Mouse (Mus musculus) neural tube, embryonic 15.5 days (tissue): ENCODE data around the gene Clpsl2. TPM values are rescaled to one million over a fixed set of nuclear protein-coding genes. Genes with fewer than 3 reads are reported as not detected.

Source experiments
- ATAC-seq: fragments of 200-750 bp; cut with Nextera tagmentation; 2 replicates; pipeline ENCODE4 v1.8.0; 2017; ENCODE audit warnings: mild to moderate bottlenecking, moderate TSS enrichment, moderate library complexity; ENCODE audit not compliant: low FRiP score
- H3K27ac ChIP-seq: fragments of 300-500 bp; sonication (generic); replicated peaks from 2 replicates; pipeline ENCODE4 v1.5.1; 2015; ENCODE audit warnings: mild to moderate bottlenecking, inconsistent platforms
- H3K27me3 ChIP-seq: fragments of 300-500 bp; sonication (generic); replicated peaks from 2 replicates; pipeline ENCODE4 v1.6.1; 2015; ENCODE audit warnings: inconsistent platforms
- H3K36me3 ChIP-seq: fragments of 300-500 bp; sonication (generic); 2 replicates; pipeline ENCODE4 v1.6.1; 2015; ENCODE audit warnings: inconsistent platforms
- H3K4me1 ChIP-seq: fragments of 300-500 bp; sonication (generic); 2 replicates; pipeline ENCODE4 v1.6.1; 2015; ENCODE audit warnings: inconsistent platforms
- H3K4me2 ChIP-seq: fragments of 300-500 bp; sonication (generic); 2 replicates; pipeline ENCODE4 v1.6.1; 2015; ENCODE audit warnings: inconsistent platforms, mild to moderate bottlenecking, moderate library complexity
- H3K4me3 ChIP-seq: fragments of 300-500 bp; sonication (generic); replicated peaks from 2 replicates; pipeline ENCODE4 v1.5.1; 2015; ENCODE audit warnings: mild to moderate bottlenecking, inconsistent platforms
- H3K9ac ChIP-seq: fragments of 300-500 bp; sonication (generic); replicated peaks from 2 replicates; pipeline ENCODE4 v1.6.1; 2015; ENCODE audit warnings: mild to moderate bottlenecking, inconsistent platforms
- H3K9me3 ChIP-seq: fragments of 300-500 bp; sonication (generic); replicated peaks from 2 replicates; pipeline ENCODE4 v1.6.1; 2016; ENCODE audit warnings: inconsistent platforms
- WGBS: fragments of 180-500 bp; shearing (Covaris S2); methylation state at CpG from one replicate; pipeline ENCODE4 v1.1.7; 2015; ENCODE audit warnings: mixed read lengths; 5-methylcytosine and 5-hydroxymethylcytosine counted together
- polyA plus RNA-seq: library from polyadenylated mRNA; unstranded; fragments of >200 nt; fragmentation: Nextera tagmentation; extraction: Ambion mirVana; gene quantifications from 2 replicates; pipeline ENCODE4 v1.2.1, GENCODE M21; 2015

Gene Clpsl2
- polyA plus RNA-seq, 1 experiment from 2014 or later: not detected

DNA sequence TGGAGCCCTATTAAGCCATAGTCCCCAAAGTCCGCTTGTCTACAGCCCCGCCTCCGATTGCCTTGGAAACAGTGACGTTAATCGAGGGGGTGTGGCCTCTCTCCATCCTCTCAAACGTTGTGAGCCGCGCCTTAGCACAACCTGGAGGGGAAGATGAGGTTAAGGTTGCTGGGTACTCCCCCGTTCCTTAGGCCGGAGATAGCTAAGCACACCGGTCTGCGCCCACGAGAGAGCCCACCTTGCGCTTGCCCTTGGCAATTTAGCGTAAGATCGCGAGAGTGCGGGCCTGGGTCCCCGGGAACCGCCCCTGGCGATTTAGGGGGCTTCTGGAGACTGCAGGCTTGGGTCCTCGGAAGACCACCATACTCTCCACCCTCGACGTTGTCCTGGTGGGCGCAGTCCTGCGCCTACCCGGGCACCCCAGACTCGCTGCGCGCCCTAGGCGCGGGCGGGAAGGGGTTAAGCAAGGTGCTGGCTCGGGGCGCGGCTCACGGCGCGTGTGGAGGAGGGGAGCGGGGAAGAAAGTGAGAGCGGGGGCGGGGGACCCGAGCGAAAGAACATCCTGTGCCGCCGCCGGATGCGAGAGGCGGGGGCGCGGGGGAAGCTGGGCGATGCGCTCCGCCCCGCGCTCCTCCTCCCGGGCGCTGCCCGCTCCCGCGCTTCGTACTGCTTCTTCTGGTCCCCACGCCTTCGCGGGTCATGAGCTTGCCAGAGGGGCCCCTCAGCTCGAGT, 26.4 kb upstream of the Clpsl2 start:
- peak; percentile 89 for ATAC-seq
- H3K27ac ChIP-seq: peak overlapping the region; percentile 95
- under 1% methylated on average over 66 of the region's 66 CpGs for WGBS
- H3K4me2 ChIP-seq: peak overlapping the region; percentile 95
- peaks cover 37% of the 10 kb centered on the region for H3K4me1 ChIP-seq
- H3K9ac ChIP-seq: peak overlapping the region; percentile 93
- peaks cover 14% of the 10 kb centered on the region for H3K27me3 ChIP-seq
- H3K4me3 ChIP-seq: peak overlapping the region; percentile 78
- H3K36me3 ChIP-seq: no peaks in the 10 kb centered on the region
- no peaks in the 10 kb centered on the region for H3K9me3 ChIP-seq

DNA sequence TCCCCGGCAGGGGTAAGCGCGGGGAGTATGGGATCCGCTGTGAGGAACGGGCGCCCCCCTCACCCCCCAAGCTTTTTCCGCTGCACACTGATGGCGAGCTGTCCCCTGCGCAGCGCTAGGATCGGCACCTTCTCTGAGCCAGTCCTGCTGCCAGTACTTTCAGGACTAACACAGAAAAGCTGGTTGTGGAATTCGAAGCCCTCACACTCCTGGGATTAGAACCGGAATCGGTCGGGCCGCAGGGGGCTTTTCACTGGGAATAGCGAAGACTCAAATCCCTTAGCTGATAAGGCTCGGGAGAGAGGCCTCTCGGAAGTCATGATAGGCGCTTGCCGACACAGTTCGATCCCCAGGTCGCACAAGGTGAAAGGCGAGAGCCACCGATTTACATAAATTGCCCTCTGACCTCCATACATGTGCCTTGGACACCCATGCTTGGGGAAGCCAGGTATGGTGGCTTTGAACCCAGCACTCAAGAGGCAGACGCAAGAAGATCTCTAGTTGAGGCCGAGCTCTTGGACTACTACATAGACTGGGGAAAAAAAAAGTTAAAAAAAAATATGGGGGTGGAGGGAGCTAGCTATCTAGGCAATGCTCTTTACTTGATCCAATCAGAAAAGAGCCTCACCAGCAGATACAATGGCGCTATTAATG, 25.7 kb upstream of the Clpsl2 start:
- Histone ChIP-seq H3K27ac (peak overlapping the region; percentile 95), H3K4me3 (peak overlapping the region; percentile 78), H3K27me3 (peaks cover 14% of the 10 kb centered on the region), H3K4me1 (peaks cover 32% of the 10 kb centered on the region), H3K9ac (peak overlapping the region; percentile 93), H3K9me3 (no peaks in the 10 kb centered on the region), H3K4me2 (peak overlapping the region; percentile 95), H3K36me3 (no peaks in the 10 kb centered on the region)
- peak; percentile 30; the same call in 1 of the 2 replicates for ATAC-seq
- WGBS: 8% methylated on average over 28 of the region's 28 CpGs

DNA sequence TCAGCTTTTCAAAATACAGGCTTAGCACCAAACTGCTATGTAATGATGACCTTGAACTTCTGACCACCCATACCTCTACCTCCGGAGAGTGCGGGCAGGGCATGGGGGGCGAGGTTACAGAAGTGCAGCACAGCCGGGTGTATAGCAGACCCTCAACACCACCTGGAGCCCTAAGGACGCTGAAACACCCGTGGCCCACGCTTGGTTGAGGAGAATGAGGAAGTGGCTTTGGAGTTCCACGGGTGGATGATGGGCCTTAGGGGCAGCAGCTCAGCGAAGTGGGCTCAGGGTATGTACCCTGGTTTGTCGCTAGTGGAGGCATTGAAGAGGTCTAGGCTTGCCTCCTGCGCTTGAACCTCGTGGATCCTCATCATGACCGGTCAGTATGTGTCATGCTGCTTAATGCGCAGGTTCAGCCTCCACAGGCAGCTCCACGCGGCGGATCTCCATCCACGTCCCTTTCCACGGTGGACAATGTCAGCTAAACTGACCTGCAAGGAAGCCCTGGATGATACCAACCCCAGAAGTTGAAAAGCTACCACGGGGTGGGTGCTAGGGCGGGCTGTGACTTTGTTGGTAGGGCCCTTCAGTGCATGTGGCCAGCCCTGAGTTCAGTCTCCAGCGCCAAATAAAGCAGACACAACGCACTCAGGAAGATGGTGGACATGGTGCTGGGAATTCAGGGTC, 25.1 kb upstream of the Clpsl2 start:
- 85% methylated on average over 23 of the region's 23 CpGs for WGBS
- Histone ChIP-seq H3K27me3 (peaks cover 10% of the 10 kb centered on the region), H3K4me2 (peak overlapping the region; percentile 95), H3K36me3 (no peaks in the 10 kb centered on the region), H3K9ac (no peak overlapping the region), H3K4me3 (no peak overlapping the region), H3K4me1 (peaks cover 27% of the 10 kb centered on the region), H3K27ac (no peak overlapping the region), H3K9me3 (no peaks in the 10 kb centered on the region)
- ATAC-seq: no peak

DNA sequence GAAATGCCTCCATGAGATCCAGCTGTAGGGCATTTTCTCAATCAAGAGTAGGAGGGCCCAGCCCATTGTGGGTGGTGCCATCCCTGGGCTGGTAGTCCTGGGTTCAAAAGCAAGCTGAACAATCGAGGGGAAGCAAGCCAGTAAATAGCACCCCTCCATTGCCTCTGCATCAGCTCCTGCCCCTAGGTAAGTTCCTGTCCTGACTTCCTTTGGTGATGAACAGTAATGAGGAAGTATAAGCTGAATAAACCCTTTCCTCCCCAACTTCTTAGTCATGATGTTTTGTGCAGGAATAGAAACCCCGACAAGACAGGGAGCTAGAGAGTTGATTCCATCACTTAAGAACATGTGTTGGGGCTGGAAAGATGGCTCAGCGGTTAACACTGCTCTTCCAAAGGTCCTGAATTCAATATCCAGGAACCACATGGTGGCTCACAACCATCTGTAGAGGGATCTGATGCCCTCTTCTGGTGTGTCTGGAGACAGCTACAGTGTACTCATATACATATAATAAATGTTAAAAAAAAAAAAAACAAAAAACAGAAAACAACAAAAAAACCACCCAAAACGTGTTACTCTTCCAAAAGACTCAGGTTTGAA, 24.3 kb upstream of the Clpsl2 start:
- H3K9ac ChIP-seq: no peak overlapping the region
- H3K9me3 ChIP-seq: no peaks in the 10 kb centered on the region
- no peak overlapping the region for H3K4me3 ChIP-seq
- ATAC-seq: no peak
- H3K27ac ChIP-seq: no peak overlapping the region
- 76% methylated on average over 4 of the region's 4 CpGs for whole genome bisulfite sequencing
- no peak overlapping the region for H3K4me2 ChIP-seq
- peaks cover 27% of the 10 kb centered on the region for H3K4me1 ChIP-seq
- no peaks in the 10 kb centered on the region for H3K36me3 ChIP-seq
- peaks cover 8% of the 10 kb centered on the region for H3K27me3 ChIP-seq

DNA sequence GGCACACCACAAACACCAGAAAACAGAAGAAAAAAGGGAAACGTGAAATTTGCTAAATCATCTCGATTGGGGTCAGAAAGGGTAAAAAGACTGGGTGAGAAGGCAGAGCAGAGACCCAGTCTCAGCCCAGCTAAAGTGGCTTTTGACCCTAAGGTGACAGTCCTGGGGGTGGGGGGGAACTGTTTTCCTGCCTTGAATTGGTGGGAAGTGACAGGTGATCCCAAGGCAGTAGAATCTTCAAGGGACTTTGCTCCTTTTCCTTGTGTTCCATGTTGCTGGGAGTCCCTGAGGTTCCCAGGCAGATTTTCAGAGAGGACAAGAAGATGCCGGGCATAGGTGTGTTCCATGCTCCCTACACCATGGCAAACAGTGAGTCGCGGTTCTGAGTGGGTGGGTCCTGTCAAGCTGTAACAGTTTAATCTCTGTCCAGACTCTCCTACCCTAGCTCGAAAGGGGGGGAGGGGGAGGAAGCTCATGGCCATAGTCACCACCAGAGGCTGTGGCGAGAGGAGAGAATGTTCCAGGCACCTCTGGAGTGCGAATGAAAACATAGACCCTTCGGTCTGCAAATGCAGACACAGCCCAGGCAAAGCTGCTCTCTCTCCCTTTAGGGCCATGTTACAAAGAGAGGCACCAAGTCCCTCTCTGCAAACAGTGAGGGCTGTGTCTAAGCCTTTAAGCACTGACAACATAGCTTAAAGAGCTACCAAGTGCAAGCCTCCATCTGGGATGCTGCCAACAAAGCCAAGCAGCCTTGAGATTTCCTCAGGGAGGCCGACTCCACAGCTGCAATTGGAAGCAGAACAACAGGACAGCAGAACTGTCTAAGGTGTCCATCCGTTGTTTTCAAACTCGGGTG, 21.8 kb upstream of the Clpsl2 start:
- Histone ChIP-seq H3K4me3 (no peak overlapping the region), H3K27me3 (peaks cover 4% of the 10 kb centered on the region; the same call in 1 of the 2 replicates), H3K9ac (no peak overlapping the region; the same call in 1 of the 2 replicates), H3K4me2 (peak overlapping the region; percentile 44), H3K9me3 (no peaks in the 10 kb centered on the region), H3K4me1 (peaks cover 17% of the 10 kb centered on the region), H3K36me3 (no peaks in the 10 kb centered on the region), H3K27ac (no peak overlapping the region)
- ATAC-seq: no peak
- 55% methylated on average over 12 of the region's 12 CpGs for WGBS

DNA sequence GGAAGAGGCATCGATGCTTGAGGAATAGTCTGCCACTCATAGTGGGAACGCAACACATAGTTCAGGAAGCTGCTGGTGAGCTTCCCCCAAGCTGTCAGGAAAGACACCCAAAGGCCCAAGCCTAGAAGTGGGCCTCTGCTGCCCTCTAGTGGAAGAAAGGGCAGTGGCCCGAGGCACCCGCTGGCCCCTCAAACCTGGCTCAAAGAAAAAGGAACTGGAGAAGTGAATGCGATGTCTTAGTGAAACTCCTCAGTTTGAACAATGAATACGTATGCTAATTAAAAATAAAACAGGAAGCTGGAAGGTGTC, 21.2 kb upstream of the Clpsl2 start:
- no peak overlapping the region for H3K4me3 ChIP-seq
- peak overlapping the region; percentile 44 for H3K4me2 ChIP-seq
- no peak overlapping the region; the same call in 1 of the 2 replicates for H3K9ac ChIP-seq
- no peak overlapping the region for H3K27ac ChIP-seq
- no peaks in the 10 kb centered on the region for H3K9me3 ChIP-seq
- 6% methylated on average over 6 of the region's 6 CpGs for WGBS
- H3K36me3 ChIP-seq: no peaks in the 10 kb centered on the region
- ATAC-seq: peak; percentile 56; the same call in 1 of the 2 replicates
- H3K27me3 ChIP-seq: peaks cover 4% of the 10 kb centered on the region; the same call in 1 of the 2 replicates
- peaks cover 13% of the 10 kb centered on the region for H3K4me1 ChIP-seq

DNA sequence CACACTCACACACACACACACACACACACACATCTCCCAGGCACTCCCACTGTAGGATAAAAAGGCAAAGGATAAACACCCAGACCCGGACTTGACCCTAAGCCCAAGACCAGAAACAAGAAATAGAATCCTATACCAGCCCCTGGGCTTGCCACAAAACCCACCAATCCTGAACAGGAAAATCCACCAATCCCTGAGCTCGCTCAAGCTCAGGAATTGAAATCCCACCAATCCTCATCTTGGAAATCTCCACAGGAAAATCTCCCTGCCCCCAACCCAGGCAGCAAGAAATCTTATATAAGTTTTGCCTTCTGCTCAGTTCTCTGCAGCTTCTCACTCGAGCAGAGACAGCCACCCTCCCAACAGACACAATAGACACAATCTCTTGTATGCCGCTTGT, 20.1 kb upstream of the Clpsl2 start:
- no peaks in the 10 kb centered on the region for H3K36me3 ChIP-seq
- H3K9ac ChIP-seq: no peak overlapping the region
- WGBS: 79% methylated on average over 4 of the region's 4 CpGs
- ATAC-seq: no peak
- H3K9me3 ChIP-seq: no peaks in the 10 kb centered on the region
- no peak overlapping the region for H3K4me3 ChIP-seq
- H3K27me3 ChIP-seq: peaks cover 4% of the 10 kb centered on the region; the same call in 1 of the 2 replicates
- peaks cover 7% of the 10 kb centered on the region for H3K4me1 ChIP-seq
- no peak overlapping the region for H3K4me2 ChIP-seq
- no peak overlapping the region for H3K27ac ChIP-seq

DNA sequence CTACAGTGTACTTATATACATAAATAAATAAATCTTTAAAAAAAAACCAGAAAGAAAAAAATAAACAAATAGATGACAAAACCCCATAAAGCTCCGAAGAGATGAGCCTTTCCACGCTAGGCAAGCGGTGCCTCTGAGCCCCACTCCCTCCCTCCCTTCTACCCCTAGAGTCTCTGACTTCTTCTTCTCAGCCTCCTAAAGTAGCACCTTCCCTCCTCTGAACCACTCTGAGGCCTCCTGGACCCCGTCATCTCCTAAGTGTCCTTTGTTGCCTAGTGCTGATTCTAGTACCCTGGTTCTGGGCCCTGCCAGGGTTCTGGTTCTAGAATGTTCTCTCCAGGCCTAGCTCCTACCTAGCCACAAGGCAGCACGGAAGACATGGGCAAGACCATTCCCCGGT, 18.7 kb upstream of the Clpsl2 start, which contains the start of gene Armc12:
Gene Armc12, plus strand, starts transcription at position 301 of the 400 bp plus-strand sequence.
- H3K4me1 ChIP-seq: peaks cover 7% of the 10 kb centered on the region
- H3K27ac ChIP-seq: no peak within 1 kb of the TSS

DNA sequence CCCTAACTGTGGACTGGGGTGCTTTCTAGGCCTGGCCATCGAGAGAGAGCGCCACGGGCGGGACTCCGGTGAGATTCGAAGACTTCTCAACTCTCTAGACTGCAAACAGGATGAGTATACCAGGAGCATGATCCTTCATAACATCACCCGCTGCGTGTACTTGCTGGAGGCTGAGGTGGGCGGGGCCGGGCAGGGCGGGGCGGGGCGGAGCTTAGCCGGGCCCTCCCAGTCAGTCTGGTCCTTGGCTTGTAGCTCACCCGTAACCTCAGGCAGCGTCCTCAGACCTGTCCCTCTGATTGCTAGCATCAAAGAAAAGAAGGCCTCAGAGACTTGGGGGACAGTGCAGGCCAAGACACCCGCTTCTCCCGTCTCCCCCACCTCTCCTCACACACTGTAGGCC, 17.3 kb upstream of the Clpsl2 start:
- ATAC-seq: no peak
- 16% methylated on average over 18 of the region's 18 CpGs for WGBS
- H3K4me2 ChIP-seq: no peak overlapping the region

More for the DNA sequence above, 18.7 kb upstream of the Clpsl2 start, which contains the start of gene Armc12:
- Histone ChIP-seq H3K9me3 (no peaks in the 10 kb centered on the region), H3K4me2 (no peak within 1 kb of the TSS), H3K4me3 (no peak within 1 kb of the TSS), H3K27me3 (peaks cover 4% of the 10 kb centered on the region; the same call in 1 of the 2 replicates), H3K9ac (no peak within 1 kb of the TSS), H3K36me3 (no peaks in the 10 kb centered on the region)
- ATAC-seq: no peak
- WGBS: 89% methylated on average over 6 of the region's 6 CpGs

DNA sequence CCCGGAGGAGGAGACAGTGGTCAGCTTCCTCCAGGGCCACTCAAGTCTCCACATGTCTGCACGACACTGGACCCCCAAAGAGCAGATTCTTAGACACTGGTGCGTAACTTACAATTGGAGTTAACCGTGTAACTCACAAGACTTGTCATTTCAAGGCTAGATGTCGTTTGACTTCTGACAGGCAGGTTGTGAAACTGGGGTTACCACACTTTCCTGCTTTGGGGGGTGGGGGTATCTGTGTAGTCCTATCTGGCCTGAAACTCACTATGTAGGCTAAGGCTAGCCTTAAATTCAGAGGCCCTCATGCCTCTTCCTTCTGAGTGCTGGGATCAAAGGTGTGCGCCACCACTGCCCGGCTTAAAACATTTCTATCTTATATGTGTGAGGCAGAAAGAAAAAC, 16.7 kb upstream of the Clpsl2 start:
- Histone ChIP-seq H3K27ac (no peak overlapping the region), H3K4me1 (peaks cover 4% of the 10 kb centered on the region), H3K4me2 (no peak overlapping the region), H3K9ac (no peak overlapping the region), H3K36me3 (no peaks in the 10 kb centered on the region), H3K4me3 (no peak overlapping the region), H3K27me3 (peaks cover 4% of the 10 kb centered on the region; the same call in 1 of the 2 replicates), H3K9me3 (no peaks in the 10 kb centered on the region)
- no peak for ATAC-seq
- WGBS: 84% methylated on average over 7 of the region's 7 CpGs

More for the DNA sequence above, 17.3 kb upstream of the Clpsl2 start:
- no peak overlapping the region for H3K27ac ChIP-seq
- H3K9ac ChIP-seq: no peak overlapping the region
- peaks cover 7% of the 10 kb centered on the region for H3K4me1 ChIP-seq
- no peaks in the 10 kb centered on the region for H3K9me3 ChIP-seq
- no peak overlapping the region for H3K4me3 ChIP-seq
- peaks cover 4% of the 10 kb centered on the region; the same call in 1 of the 2 replicates for H3K27me3 ChIP-seq
- H3K36me3 ChIP-seq: no peaks in the 10 kb centered on the region

DNA sequence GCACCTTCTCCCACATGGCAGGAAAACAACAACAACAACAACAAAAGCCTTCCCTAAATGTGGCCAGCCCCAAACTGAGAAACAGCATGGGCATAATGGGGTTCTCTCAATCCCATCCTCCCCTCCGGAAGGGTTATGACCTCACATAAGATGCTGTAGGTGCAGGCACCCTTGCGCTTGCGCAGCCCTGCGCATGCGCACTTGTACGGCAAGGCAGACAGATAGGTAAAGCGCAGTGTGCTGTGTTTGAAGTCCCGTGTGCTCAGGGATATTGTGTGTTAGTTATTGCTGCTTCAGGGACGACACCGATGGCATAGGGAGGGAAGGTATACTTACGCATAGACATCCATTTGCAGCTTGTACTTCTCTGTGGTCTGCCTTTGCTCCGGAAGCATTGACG, 15.9 kb upstream of the Clpsl2 start:
- WGBS: 91% methylated on average over 13 of the region's 13 CpGs
- Histone ChIP-seq H3K4me3 (no peak overlapping the region), H3K27ac (no peak overlapping the region), H3K27me3 (peaks cover 4% of the 10 kb centered on the region; the same call in 1 of the 2 replicates), H3K9ac (no peak overlapping the region), H3K36me3 (no peaks in the 10 kb centered on the region), H3K4me1 (no peaks in the 10 kb centered on the region), H3K4me2 (no peak overlapping the region), H3K9me3 (no peaks in the 10 kb centered on the region)
- no peak for ATAC-seq
